ENCODE assay signal across 17 mouse cellular contexts in genomic region chr2:167328340-167328739, GRCm38 (mm10). TPM values are rescaled to one million over a fixed set of nuclear protein-coding genes. Genes with fewer than 3 reads are reported as not detected.
DNase-seq lines count a peak whose midpoint lies in the region; ATAC-seq and TF ChIP-seq lines count a peak whose summit lies in the region.
"Had no signal": no experiment of that assay in that cellular context is flagged by ENCODE, and none has a peak within 500 bp of the region (broad histone marks: within the 10 kb centered on the region; RNA-seq: fewer than 3 reads in every experiment).

No protein-coding gene starts in this region.

- TF ChIP-seq CTCF in lung, postnatal 0 days (IDR thresholded peaks at IDR 0.05) = no peak

- H3K4me1 ChIP-seq in lung, postnatal 0 days (ENCODE audit: insufficient read depth, low read depth, low read length) = peaks cover 8% of the 10 kb centered on the region; the same call in 1 of the 2 replicates

- no peaks in the 10 kb centered on the region for H3K9me3 ChIP-seq in lung, postnatal 0 days (ENCODE audit: low read length)
- H3K9me3 ChIP-seq: embryonic facial prominence, embryonic 12.5 days; hindbrain, embryonic 10.5 days; midbrain, embryonic 13.5 days had no signal

- H3K36me3 ChIP-seq in lung, postnatal 0 days (ENCODE audit: insufficient read depth, low read length) = no peaks in the 10 kb centered on the region
- H3K36me3 ChIP-seq: embryonic facial prominence, embryonic 12.5 days; hindbrain, embryonic 10.5 days; midbrain, embryonic 13.5 days had no signal

- peak; percentile 46 to 52 for DNase-seq in heart, adult 18-20 months
- DNase-seq in heart, postnatal 4 days = no peak
- DNase-seq in lung, postnatal 36 days = peak; percentile 29
- no peak for DNase-seq in lung, postnatal 0 days (ENCODE audit: low spot score)
- peak; percentile 80 to 85 for DNase-seq in cerebellum, postnatal 25 days
- no peak for DNase-seq in ovary, adult 18-20 months (ENCODE audit: low spot score)
- no peak for DNase-seq in thymus, postnatal 25 days
- DNase-seq: kidney, adult 8-10 months; kidney, postnatal 25 days; liver; lung, embryonic 14.5 days; right cerebral cortex, postnatal 4 days had no signal

- 66% methylated on average over 6 of the region's 6 CpGs for WGBS in lung, postnatal 0 days

- no peak for ATAC-seq in lung, postnatal 0 days
- ATAC-seq: forebrain, embryonic 16.5 days; midbrain, embryonic 13.5 days had no signal

- no peaks in the 10 kb centered on the region for H3K27me3 ChIP-seq in lung, postnatal 0 days (replicated peaks; ENCODE audit: insufficient read depth, low read length)
- H3K27me3 ChIP-seq: embryonic facial prominence, embryonic 12.5 days; midbrain, embryonic 13.5 days had no signal

- TF ChIP-seq EP300 in lung, postnatal 0 days (IDR thresholded peaks at IDR 0.05) = no peak

- H3K4me2 ChIP-seq in lung, postnatal 0 days (replicated peaks; ENCODE audit: low read depth, low read length) = no peak overlapping the region
- H3K4me2 ChIP-seq: embryonic facial prominence, embryonic 12.5 days; heart, embryonic 11.5 days; lung, embryonic 14.5 days; midbrain, embryonic 13.5 days had no signal

- H3K4me3 ChIP-seq in lung, postnatal 0 days (ENCODE audit: low read depth, low read length) = no peak overlapping the region
- H3K4me3 ChIP-seq: embryonic facial prominence, embryonic 12.5 days; hindbrain, embryonic 10.5 days; midbrain, embryonic 13.5 days had no signal

- H3K9ac ChIP-seq in lung, postnatal 0 days (replicated peaks; ENCODE audit: low read depth) = no peak overlapping the region
- H3K9ac ChIP-seq: embryonic facial prominence, embryonic 12.5 days; lung, embryonic 14.5 days; midbrain, embryonic 13.5 days had no signal

- no peak overlapping the region for H3K27ac ChIP-seq in lung, postnatal 0 days (ENCODE audit: low read length)
- H3K27ac ChIP-seq: embryonic facial prominence, embryonic 12.5 days; hindbrain, embryonic 10.5 days; midbrain, embryonic 13.5 days had no signal

RNA-seq across cellular contexts. Expression of gene B4galt5, which starts 20.6 kb away (rescaled TPM):
- total RNA-seq in heart, adult 18-20 months (2021) = 10 to 100 TPM; 12.0 to 13.6 TPM
- total RNA-seq in heart, postnatal 4 days (2021) = 10 to 100 TPM; 30.3 to 33.9 TPM
- 10.3 and 12.2 TPM in 2 replicates for polyA plus RNA-seq in lung, postnatal 0 days (2015; fragmentation: Nextera tagmentation; extraction: Ambion mirVana)

Comparison
In these comparisons a context has a peak if more than half of its experiments do, and no peak if none do; other contexts are left out.
1. DNase-seq: peak in heart, adult 18-20 months (2 of 2), lung, postnatal 36 days (single experiment) and cerebellum, postnatal 25 days (2 of 2); none in heart, postnatal 4 days (single experiment), lung, postnatal 0 days (single experiment), ovary, adult 18-20 months (single experiment) and thymus, postnatal 25 days (single experiment).